Mouse (Mus musculus) ES-E14 (cell line): ENCODE results near the gene Eif2b2. TPM values are rescaled to one million over a fixed set of nuclear protein-coding genes. Genes with fewer than 3 reads are reported as not detected.

ENCODE experiments used
- DNase-seq: peaks from one replicate; pipeline ENCODE4 v3.0.0-alpha.2; 2013; ENCODE audit warnings: low read depth, low spot score
- H3K27ac ChIP-seq: 2 replicates; pipeline ENCODE4 v1.5.1; 2012; ENCODE audit warnings: low read depth, mild to moderate bottlenecking, low read length, moderate library complexity, mixed read lengths; ENCODE audit not compliant: poor library complexity, insufficient read depth, severe bottlenecking
- H3K36me3 ChIP-seq: 2 replicates; pipeline ENCODE4 v1.6.1; 2012; ENCODE audit warnings: mild to moderate bottlenecking, low read length, moderate library complexity, mixed read lengths; ENCODE audit not compliant: control insufficient read depth, poor library complexity, insufficient read depth, severe bottlenecking
- H3K4me1 ChIP-seq, 2 experiments: fragments of 150-350 bp in 1 of 2; sonication (generic) in 1 of 2; 2 replicates each; pipeline ENCODE4 v1.6.1; 2012; ENCODE audit warnings: low read length in 2 of 2, mild to moderate bottlenecking in 1 of 2, mixed read lengths in 1 of 2; ENCODE audit not compliant: control insufficient read depth in 2 of 2, insufficient read depth in 2 of 2, poor library complexity in 1 of 2
- H3K4me3 ChIP-seq, 2 experiments: fragments of 150-350 bp in 1 of 2; sonication (generic) in 1 of 2; 2 replicates each; pipeline ENCODE4 v1.5.1; 2012; ENCODE audit warnings: low read length in 2 of 2, low read depth in 1 of 2, mild to moderate bottlenecking in 1 of 2, mixed read lengths in 1 of 2; ENCODE audit not compliant: insufficient read depth in 1 of 2, poor library complexity in 1 of 2, severe bottlenecking in 1 of 2
- H3K9ac ChIP-seq: 2 replicates; pipeline ENCODE4 v1.6.1; 2012; ENCODE audit warnings: low read depth, mild to moderate bottlenecking, low read length, mixed read lengths; ENCODE audit not compliant: poor library complexity, insufficient read depth, severe bottlenecking
- H3K9me3 ChIP-seq: fragments of 150-350 bp; sonication (generic); 2 replicates; pipeline ENCODE4 v1.6.1; 2012; ENCODE audit warnings: low read depth, mild to moderate bottlenecking, low read length; ENCODE audit not compliant: control insufficient read depth, insufficient read depth
- CHD2 ChIP-seq: IDR thresholded peaks from 2 replicates; pipeline ENCODE4 v1.6.1; 2014; ENCODE audit warnings: mild to moderate bottlenecking, low read depth, low read length, inconsistent platforms
- HCFC1 ChIP-seq: IDR thresholded peaks from 2 replicates; pipeline ENCODE4 v1.6.1; 2012; ENCODE audit warnings: low read length, inconsistent platforms, borderline replicate concordance; ENCODE audit not compliant: insufficient read depth
- MAFK ChIP-seq: IDR thresholded peaks from 2 replicates; pipeline ENCODE4 v1.6.1; 2014; ENCODE audit warnings: mild to moderate bottlenecking, low read depth, low read length, inconsistent platforms; ENCODE audit not compliant: insufficient read depth
- ZC3H11A ChIP-seq: IDR thresholded peaks from 2 replicates; pipeline ENCODE4 v1.6.1; 2012; ENCODE audit warnings: low read depth, mild to moderate bottlenecking, inconsistent platforms, low read length, borderline replicate concordance
- ZNF384 ChIP-seq: IDR thresholded peaks from 2 replicates; pipeline ENCODE4 v1.6.1; 2012; ENCODE audit warnings: low read depth, low read length, inconsistent platforms
- in situ Hi-C, 2 experiments: fragments of 600-800 bp; cut with MboI; formaldehyde crosslinking; loops; one replicate each; pipeline ENCODE4 v1.15.1; 2025; ENCODE audit warnings: low sequenced_read_pairs in 2 of 2, inconsistent platforms in 1 of 2; ENCODE audit not compliant: unreplicated experiment in 2 of 2
- total RNA-seq: library from RNA; depleted of rRNA; stranded (reverse); fragments of 300-350 nt; gene quantifications from 2 replicates; pipeline ENCODE4 v1.2.3, GENCODE M21; 2012; rRNA removed

The Eif2b2 gene
- 109 and 136 TPM in 2 replicates for total RNA-seq

- in situ Hi-C loops, result no loop called here
- Histone ChIP-seq H3K9ac (peak within 1 kb of the TSS; percentile 80), H3K4me1 (no peaks in the 10 kb centered on the region), H3K36me3 (peaks cover 22% of the 10 kb centered on the region), H3K27ac (peak within 1 kb of the TSS; percentile 35; the same call in 1 of the 2 replicates), H3K9me3 (no peaks in the 10 kb centered on the region), H3K4me3 (peak within 1 kb of the TSS; percentile 85 to 96)
- TF ChIP-seq CHD2, result peak; percentile 25; the same call in 1 of the 2 replicates
- TF ChIP-seq ZC3H11A, result no peak
- peak; percentile 63 for TF ChIP-seq HCFC1
- DNase-seq, result peak; percentile 95
These were observed at the start of gene Eif2b2 for GRCm38 (mm10) chr12:85219236-85219904. TSS of gene Eif2b2 (plus strand) at chr12:85219481.

GRCm38 (mm10) chr12:85169877-85170276 lies 49.4 kb upstream of the Eif2b2 start:
- no peak for DNase-seq
- Histone ChIP-seq H3K9ac (no peak overlapping the region), H3K4me3 (no peak overlapping the region), H3K36me3 (no peaks in the 10 kb centered on the region), H3K27ac (no peak overlapping the region), H3K4me1 (peaks cover 0 to 4% of the 10 kb centered on the region in 2 experiments; a peak in 1 of 4 replicates), H3K9me3 (no peaks in the 10 kb centered on the region)
- in situ Hi-C loops, result no loop called here
- no peak for TF ChIP-seq ZC3H11A
- TF ChIP-seq MAFK, result no peak
- no peak for TF ChIP-seq ZNF384
- no peak for TF ChIP-seq CHD2
- no peak for TF ChIP-seq HCFC1

- TF ChIP-seq ZC3H11A (no peak), CHD2 (no peak), HCFC1 (no peak), ZNF384 (no peak), MAFK (no peak)
- Histone ChIP-seq H3K27ac (no peak overlapping the region), H3K4me3 (no peak overlapping the region), H3K4me1 (peaks cover 0 to 9% of the 10 kb centered on the region in 2 experiments; a peak in 1 of 4 replicates), H3K9ac (no peak overlapping the region), H3K9me3 (no peaks in the 10 kb centered on the region), H3K36me3 (no peaks in the 10 kb centered on the region)
- in situ Hi-C loops, result no loop called here
- no peak for DNase-seq
These were observed 48.9 kb upstream of the Eif2b2 start for GRCm38 (mm10) chr12:85170284-85170947.

- Histone ChIP-seq H3K36me3 (no peaks in the 10 kb centered on the region), H3K4me3 (no peak overlapping the region), H3K4me1 (peaks cover 0 to 14% of the 10 kb centered on the region in 2 experiments; a peak in 1 of 4 replicates), H3K9ac (no peak overlapping the region), H3K9me3 (no peaks in the 10 kb centered on the region), H3K27ac (no peak overlapping the region)
- in situ Hi-C loops, result no loop called here
- DNase-seq, result no peak
- TF ChIP-seq HCFC1 (no peak), CHD2 (no peak), MAFK (no peak), ZNF384 (no peak), ZC3H11A (no peak)
These were observed 48.4 kb upstream of the Eif2b2 start for GRCm38 (mm10) chr12:85170948-85171307.
